Mouse (Mus musculus) stomach, embryonic 15.5 days (tissue): ENCODE data around the gene Plekhg2. TPM values are rescaled to one million over a fixed set of nuclear protein-coding genes. Genes with fewer than 3 reads are reported as not detected.
A peak's percentile ranks its signal among the peaks of the same experiment; 100 is the strongest.

Source experiments
- ATAC-seq: fragments of 200-750 bp; cut with Nextera tagmentation; 2 replicates; pipeline ENCODE4 v1.8.0; 2017; ENCODE audit warnings: low read depth, moderate number of reproducible peaks, moderate TSS enrichment; ENCODE audit not compliant: insufficient read depth, low FRiP score
- H3K27ac ChIP-seq: fragments of 300-500 bp; sonication (generic); 2 replicates; pipeline ENCODE4 v1.5.1; 2015; ENCODE audit warnings: mild to moderate bottlenecking, inconsistent platforms
- H3K27me3 ChIP-seq: fragments of 300-500 bp; sonication (generic); replicated peaks from 2 replicates; pipeline ENCODE4 v1.6.1; 2015; ENCODE audit warnings: inconsistent platforms
- H3K36me3 ChIP-seq: fragments of 300-500 bp; sonication (generic); 2 replicates; pipeline ENCODE4 v1.6.1; 2015; ENCODE audit warnings: inconsistent platforms
- H3K4me1 ChIP-seq: fragments of 300-500 bp; sonication (generic); 2 replicates; pipeline ENCODE4 v1.6.1; 2015; ENCODE audit warnings: inconsistent platforms
- H3K4me2 ChIP-seq: fragments of 300-500 bp; sonication (generic); 2 replicates; pipeline ENCODE4 v1.6.1; 2015; ENCODE audit warnings: mild to moderate bottlenecking, inconsistent platforms
- H3K4me3 ChIP-seq: fragments of 300-500 bp; sonication (generic); replicated peaks from 2 replicates; pipeline ENCODE4 v1.5.1; 2015; ENCODE audit warnings: inconsistent platforms
- H3K9ac ChIP-seq: fragments of 300-500 bp; sonication (generic); 2 replicates; pipeline ENCODE4 v1.6.1; 2015; ENCODE audit warnings: inconsistent platforms
- H3K9me3 ChIP-seq: fragments of 300-500 bp; sonication (generic); 2 replicates; pipeline ENCODE4 v1.6.1; 2016; ENCODE audit warnings: inconsistent platforms
- WGBS: fragments of 180-500 bp; shearing (Covaris S2); methylation state at CpG from one replicate; pipeline ENCODE4 v1.1.7; 2015; 5-methylcytosine and 5-hydroxymethylcytosine counted together
- polyA plus RNA-seq: library from polyadenylated mRNA; unstranded; fragments of >200 nt; fragmentation: Nextera tagmentation; extraction: Ambion mirVana; gene quantifications from 2 replicates; pipeline ENCODE4 v1.2.1, GENCODE M21; 2015

The Plekhg2 gene
- polyA plus RNA-seq, 1 experiment from 2014 or later = 48.4 TPM

- Histone ChIP-seq H3K4me1 (no peaks in the 10 kb centered on the region), H3K9me3 (no peaks in the 10 kb centered on the region), H3K4me3 (no peak overlapping the region), H3K4me2 (no peak overlapping the region), H3K27me3 (no peaks in the 10 kb centered on the region), H3K9ac (no peak overlapping the region), H3K27ac (no peak overlapping the region), H3K36me3 (peaks cover 86% of the 10 kb centered on the region)
- ATAC-seq = no peak
- 81% methylated on average over 3 of the region's 3 CpGs for WGBS
Measured at GRCm38 (mm10) chr7:28318036-28318435, 54.4 kb downstream of the Plekhg2 start.

GRCm38 (mm10) chr7:28311926-28312543, 60.4 kb downstream of the Plekhg2 start, which contains the start of gene Timm50:
Gene Timm50 (minus strand): TSS chr7:28312072.
- no peaks in the 10 kb centered on the region for H3K9me3 ChIP-seq
- peak within 1 kb of the TSS; percentile 98 for H3K4me3 ChIP-seq
- peak within 1 kb of the TSS; percentile 86 for H3K4me2 ChIP-seq
- peak within 1 kb of the TSS; percentile 69 for H3K27ac ChIP-seq
- peaks cover 51% of the 10 kb centered on the region for H3K36me3 ChIP-seq
- under 1% methylated on average over 45 of the region's 45 CpGs for WGBS
- H3K9ac ChIP-seq = peak within 1 kb of the TSS; percentile 92
- H3K27me3 ChIP-seq = no peaks in the 10 kb centered on the region
- peak; percentile 98 for ATAC-seq
- H3K4me1 ChIP-seq = peaks cover 8% of the 10 kb centered on the region

GRCm38 (mm10) chr7:28311151-28311925, 61.1 kb downstream of the Plekhg2 start:
- H3K9me3 ChIP-seq = no peaks in the 10 kb centered on the region
- 5% methylated on average over 35 of the region's 35 CpGs for WGBS
- peaks cover 49% of the 10 kb centered on the region for H3K36me3 ChIP-seq
- H3K9ac ChIP-seq = peak overlapping the region; percentile 92
- H3K27me3 ChIP-seq = no peaks in the 10 kb centered on the region
- peak overlapping the region; percentile 69 for H3K27ac ChIP-seq
- peaks cover 8% of the 10 kb centered on the region for H3K4me1 ChIP-seq
- ATAC-seq = peak; percentile 39
- H3K4me3 ChIP-seq = peak overlapping the region; percentile 98
- H3K4me2 ChIP-seq = peak overlapping the region; percentile 86

GRCm38 (mm10) chr7:28309737-28310136, 62.7 kb downstream of the Plekhg2 start:
- Histone ChIP-seq H3K27me3 (no peaks in the 10 kb centered on the region), H3K4me3 (no peak overlapping the region), H3K9ac (no peak overlapping the region), H3K36me3 (peaks cover 49% of the 10 kb centered on the region), H3K27ac (no peak overlapping the region), H3K9me3 (no peaks in the 10 kb centered on the region), H3K4me1 (peaks cover 8% of the 10 kb centered on the region), H3K4me2 (no peak overlapping the region)
- ATAC-seq = no peak
- 55% methylated on average over 9 of the region's 9 CpGs for WGBS

Other genes starting within 250 kb of the Plekhg2 start
- gene 9530053A07Rik, start 243.1 kb downstream of the Plekhg2 start, polyA plus RNA-seq = 0.04 and 0.05 TPM in 2 replicates
- 108 and 135 TPM in 2 replicates for gene Fbl, start 202.9 kb downstream of the Plekhg2 start, polyA plus RNA-seq
- gene Dyrk1b, start 193.1 kb downstream of the Plekhg2 start, polyA plus RNA-seq = 8.1 and 9.3 TPM in 2 replicates
- gene Eid2, start 104.7 kb downstream of the Plekhg2 start, polyA plus RNA-seq = 8.2 and 8.6 TPM in 2 replicates
- gene Eid2b, start 94.9 kb downstream of the Plekhg2 start, polyA plus RNA-seq = 11.5 and 12.0 TPM in 2 replicates
- gene Selenov, start 81.4 kb downstream of the Plekhg2 start, polyA plus RNA-seq = 0.30 and 0.59 TPM in 2 replicates
- gene Dll3, start 70.4 kb downstream of the Plekhg2 start, polyA plus RNA-seq = 3.8 and 3.9 TPM in 2 replicates
- gene Timm50, start 60.5 kb downstream of the Plekhg2 start, polyA plus RNA-seq = 137 and 138 TPM in 2 replicates
- gene Supt5, start 33.9 kb downstream of the Plekhg2 start, polyA plus RNA-seq = 70.6 and 84.4 TPM in 2 replicates
- 826 and 1,031 TPM in 2 replicates for gene Rps16, start 21.9 kb downstream of the Plekhg2 start, polyA plus RNA-seq
- gene Zfp36, start 7.7 kb upstream of the Plekhg2 start, polyA plus RNA-seq = 20.2 and 21.4 TPM in 2 replicates
- gene Med29, start 20.1 kb upstream of the Plekhg2 start, polyA plus RNA-seq = 44.8 and 47.4 TPM in 2 replicates
- gene Paf1, start 20.4 kb upstream of the Plekhg2 start, polyA plus RNA-seq = 76.5 and 79.0 TPM in 2 replicates
- gene Gmfg, start 64.8 kb upstream of the Plekhg2 start, polyA plus RNA-seq = 21.0 and 23.5 TPM in 2 replicates
- 3.0 and 3.5 TPM in 2 replicates for gene Lrfn1, start 79.4 kb upstream of the Plekhg2 start, polyA plus RNA-seq
- not detected in 2 replicates for gene Ifnl2, start 137.9 kb upstream of the Plekhg2 start, polyA plus RNA-seq
- not detected in 2 replicates for gene Ifnl3, start 150.2 kb upstream of the Plekhg2 start, polyA plus RNA-seq
- 103 and 114 TPM in 2 replicates for gene Sycn, start 168.3 kb upstream of the Plekhg2 start, polyA plus RNA-seq
- 2.4 and 6.1 TPM in 2 replicates for gene Nccrp1, start 174.7 kb upstream of the Plekhg2 start, polyA plus RNA-seq
- gene Samd4b, start 225.5 kb upstream of the Plekhg2 start, polyA plus RNA-seq = 18.5 and 22.1 TPM in 2 replicates
- gene Pak4, start 225.6 kb upstream of the Plekhg2 start, polyA plus RNA-seq = 50.2 and 56.0 TPM in 2 replicates